Mouse (Mus musculus): ENCODE results near the gene Atp5s. TPM values are rescaled to one million over a fixed set of nuclear protein-coding genes. Genes with fewer than 3 reads are reported as not detected.

Gene Atp5s
- polyA plus RNA-seq, 1 experiment from 2014 or later, result 32.5 TPM

- ATAC-seq (ENCODE audit: insufficient number of reproducible peaks, low FRiP score, low TSS enrichment, low read depth), result no peak
- 82% methylated on average over 10 of the region's 10 CpGs for WGBS
- Histone ChIP-seq H3K9me3 (replicated peaks) (no peaks in the 10 kb centered on the region), H3K4me2 (replicated peaks) (no peak overlapping the region), H3K9ac (no peak overlapping the region), H3K27me3 (no peaks in the 10 kb centered on the region), H3K4me1 (no peaks in the 10 kb centered on the region), H3K27ac (replicated peaks) (no peak overlapping the region), H3K4me3 (replicated peaks) (no peak overlapping the region), H3K36me3 (no peaks in the 10 kb centered on the region)
Observed at GRCm38 (mm10) chr12:69781935-69782650, 57.3 kb downstream of the Atp5s start.

- H3K4me2 ChIP-seq (replicated peaks), result no peak overlapping the region
- H3K9ac ChIP-seq, result no peak overlapping the region
- no peaks in the 10 kb centered on the region for H3K4me1 ChIP-seq
- no peak for ATAC-seq (ENCODE audit: insufficient number of reproducible peaks, low FRiP score, low TSS enrichment, low read depth)
- no peak overlapping the region for H3K4me3 ChIP-seq (replicated peaks)
- H3K27ac ChIP-seq (replicated peaks), result no peak overlapping the region
- H3K36me3 ChIP-seq, result no peaks in the 10 kb centered on the region
- WGBS, result 61% methylated on average over 6 of the region's 6 CpGs
- H3K27me3 ChIP-seq, result no peaks in the 10 kb centered on the region
- no peaks in the 10 kb centered on the region for H3K9me3 ChIP-seq (replicated peaks)
Observed at GRCm38 (mm10) chr12:69783247-69784025, 58.7 kb downstream of the Atp5s start.

GRCm38 (mm10) chr12:69785471-69785870, 60.7 kb downstream of the Atp5s start:
- H3K4me3 ChIP-seq (replicated peaks), result no peak overlapping the region
- no peak for ATAC-seq (ENCODE audit: insufficient number of reproducible peaks, low FRiP score, low TSS enrichment, low read depth)
- no peak overlapping the region for H3K27ac ChIP-seq (replicated peaks)
- H3K9me3 ChIP-seq (replicated peaks), result no peaks in the 10 kb centered on the region
- peaks cover 8% of the 10 kb centered on the region for H3K27me3 ChIP-seq
- no peak overlapping the region for H3K4me2 ChIP-seq (replicated peaks)
- no peaks in the 10 kb centered on the region for H3K36me3 ChIP-seq
- peaks cover 1% of the 10 kb centered on the region; the same call in 1 of the 2 replicates for H3K4me1 ChIP-seq
- no peak overlapping the region for H3K9ac ChIP-seq
- WGBS, result 81% methylated on average over 9 of the region's 9 CpGs

- no peak overlapping the region for H3K4me3 ChIP-seq (replicated peaks)
- 86% methylated on average over 5 of the region's 5 CpGs for WGBS
- no peak overlapping the region for H3K9ac ChIP-seq
- H3K27me3 ChIP-seq, result peaks cover 8% of the 10 kb centered on the region
- H3K4me2 ChIP-seq (replicated peaks), result no peak overlapping the region
- H3K27ac ChIP-seq (replicated peaks), result no peak overlapping the region
- no peaks in the 10 kb centered on the region for H3K9me3 ChIP-seq (replicated peaks)
- ATAC-seq (ENCODE audit: insufficient number of reproducible peaks, low FRiP score, low TSS enrichment, low read depth), result no peak
- H3K4me1 ChIP-seq, result peaks cover 11% of the 10 kb centered on the region
- H3K36me3 ChIP-seq, result no peaks in the 10 kb centered on the region
Observed at GRCm38 (mm10) chr12:69788380-69788779, 63.6 kb downstream of the Atp5s start.

- peak overlapping the region; percentile 43 for H3K9ac ChIP-seq
- no peaks in the 10 kb centered on the region for H3K36me3 ChIP-seq
- peaks cover 11% of the 10 kb centered on the region for H3K4me1 ChIP-seq
- WGBS, result 33% methylated on average over 27 of the region's 27 CpGs
- peaks cover 8% of the 10 kb centered on the region for H3K27me3 ChIP-seq
- H3K27ac ChIP-seq (replicated peaks), result no peak overlapping the region
- no peaks in the 10 kb centered on the region for H3K9me3 ChIP-seq (replicated peaks)
- peak overlapping the region; percentile 94 for H3K4me2 ChIP-seq (replicated peaks)
- peak overlapping the region; percentile 49 for H3K4me3 ChIP-seq (replicated peaks)
- no peak for ATAC-seq (ENCODE audit: insufficient number of reproducible peaks, low FRiP score, low TSS enrichment, low read depth)
Observed at GRCm38 (mm10) chr12:69789766-69790529, 65.2 kb downstream of the Atp5s start.

- H3K4me3 ChIP-seq (replicated peaks), result peak within 1 kb of the TSS; percentile 49
- peak within 1 kb of the TSS; percentile 43 for H3K9ac ChIP-seq
- no peaks in the 10 kb centered on the region for H3K9me3 ChIP-seq (replicated peaks)
- WGBS, result 2% methylated on average over 45 of the region's 45 CpGs
- ATAC-seq (ENCODE audit: insufficient number of reproducible peaks, low FRiP score, low TSS enrichment, low read depth), result peak; percentile 73
- H3K27me3 ChIP-seq, result peaks cover 8% of the 10 kb centered on the region
- H3K4me2 ChIP-seq (replicated peaks), result peak within 1 kb of the TSS; percentile 94
- H3K36me3 ChIP-seq, result no peaks in the 10 kb centered on the region
- H3K4me1 ChIP-seq, result peaks cover 11% of the 10 kb centered on the region
- no peak within 1 kb of the TSS for H3K27ac ChIP-seq (replicated peaks)
Observed at GRCm38 (mm10) chr12:69790530-69791505, 66.1 kb downstream of the Atp5s start, which contains the start of gene Cdkl1. TSS of gene Cdkl1 (minus strand) at chr12:69791267.

MicroRNAs within 50 kb of the gene (microRNA counts, 519-probe panel; counts per million panel counts)
- not detected for microRNA mmu-miR-681

Small RNA genes lying within 50 kb of the gene (microRNA-seq; reads per million reads assigned to microRNA genes)
- not detected for gene Mir681 (ENCODE audit: borderline number of aligned reads)

Other genes starting within 250 kb of the Atp5s start
- 29.4 TPM in 2 replicates for gene Vcpkmt, start 141.9 kb upstream of the Atp5s start, polyA plus RNA-seq (2015; fragmentation: Nextera tagmentation; extraction: Ambion mirVana)
- gene Sos2, start 43.1 kb upstream of the Atp5s start, polyA plus RNA-seq (2015; fragmentation: Nextera tagmentation; extraction: Ambion mirVana), result 10.3 and 10.7 TPM in 2 replicates
- 17.2 and 17.3 TPM in 2 replicates for gene L2hgdh, start 77 bp upstream of the Atp5s start, polyA plus RNA-seq (2015; fragmentation: Nextera tagmentation; extraction: Ambion mirVana)
- gene Cdkl1, start 66.3 kb downstream of the Atp5s start, polyA plus RNA-seq (2015; fragmentation: Nextera tagmentation; extraction: Ambion mirVana), result 2.8 and 3.2 TPM in 2 replicates
- 7.3 and 8.6 TPM in 2 replicates for gene Atl1, start 167.7 kb downstream of the Atp5s start, polyA plus RNA-seq (2015; fragmentation: Nextera tagmentation; extraction: Ambion mirVana)
- gene Map4k5, start 168.2 kb downstream of the Atp5s start, polyA plus RNA-seq (2015; fragmentation: Nextera tagmentation; extraction: Ambion mirVana), result 36.5 and 36.6 TPM in 2 replicates

Data from embryonic facial prominence, embryonic 15.5 days (tissue).